Comparison of ENCODE assay signal across 11 mouse cellular contexts in the genomic region with DNA sequence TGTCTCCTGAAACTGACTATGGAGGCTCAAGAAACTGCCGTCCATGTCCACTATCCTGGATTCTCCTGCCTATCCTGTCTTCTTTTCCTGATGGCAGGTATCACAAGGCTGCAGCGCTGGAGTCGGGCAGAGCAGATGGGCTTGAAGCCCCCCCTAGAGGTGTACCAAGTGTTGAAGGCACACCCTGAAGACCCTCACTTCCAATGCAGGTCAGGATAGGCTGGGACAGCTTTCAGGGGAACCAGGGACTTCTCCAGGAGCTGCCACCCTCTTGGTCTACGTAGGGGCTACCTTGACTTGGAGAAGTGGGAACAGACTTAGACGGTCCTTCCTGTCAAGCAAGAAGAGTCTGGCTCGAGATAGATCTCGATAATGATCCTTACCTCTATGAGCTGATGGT. TPM values are rescaled to one million over a fixed set of nuclear protein-coding genes. Genes with fewer than 3 reads are reported as not detected.
A peak's percentile ranks its signal among the peaks of the same experiment; 100 is the strongest.
DNase-seq lines count a peak whose midpoint lies in the region; ATAC-seq lines count a peak whose summit lies in the region.
"Had no signal": no experiment of that assay in that cellular context is flagged by ENCODE, and none has a peak within 500 bp of the region (broad histone marks: within the 10 kb centered on the region; RNA-seq: fewer than 3 reads in every experiment).

No protein-coding gene starts in this region.

- H3K36me3 ChIP-seq in kidney, embryonic 15.5 days, result no peaks in the 10 kb centered on the region
- H3K36me3 ChIP-seq in embryonic facial prominence, embryonic 12.5 days, result no peaks in the 10 kb centered on the region
- H3K36me3 ChIP-seq in intestine, embryonic 15.5 days, result no peaks in the 10 kb centered on the region

- DNase-seq in kidney, adult 8-10 months, result no peak
- peak; percentile 31 for DNase-seq in naive thymus-derived CD4-positive, alpha-beta T cell, adult 2 months (ENCODE audit: low read depth)
- no peak for DNase-seq in testis, postnatal 10 days (ENCODE audit: low spot score)
- DNase-seq in gastrocnemius, adult 8-10 months (ENCODE audit: low spot score in 2 of 2), result no peak
- DNase-seq in urinary bladder, postnatal 36 days (ENCODE audit: low spot score in 2 of 2), result no peak
- DNase-seq: cerebellum, postnatal 36 days; kidney, postnatal 14 days had no signal

- 84% methylated on average over 7 of the region's 7 CpGs for WGBS in kidney, embryonic 15.5 days
- WGBS in embryonic facial prominence, embryonic 12.5 days, result 84% methylated on average over 7 of the region's 7 CpGs
- 86% methylated on average over 7 of the region's 7 CpGs for WGBS in intestine, embryonic 15.5 days

- H3K27me3 ChIP-seq in kidney, embryonic 15.5 days, result no peaks in the 10 kb centered on the region
- peaks cover 4% of the 10 kb centered on the region for H3K27me3 ChIP-seq in embryonic facial prominence, embryonic 12.5 days
- no peaks in the 10 kb centered on the region for H3K27me3 ChIP-seq in intestine, embryonic 15.5 days (replicated peaks)

- peak overlapping the region; percentile 53; the same call in 1 of the 2 replicates for H3K4me3 ChIP-seq in kidney, embryonic 15.5 days (replicated peaks)
- no peak overlapping the region for H3K4me3 ChIP-seq in embryonic facial prominence, embryonic 12.5 days
- no peak overlapping the region for H3K4me3 ChIP-seq in intestine, embryonic 15.5 days (replicated peaks)

- peak overlapping the region; percentile 67 for H3K4me2 ChIP-seq in kidney, embryonic 15.5 days
- H3K4me2 ChIP-seq in embryonic facial prominence, embryonic 12.5 days (replicated peaks), result peak overlapping the region; percentile 96; the same call in 1 of the 2 replicates
- peak overlapping the region; percentile 81 for H3K4me2 ChIP-seq in intestine, embryonic 15.5 days (replicated peaks)

- H3K9me3 ChIP-seq in kidney, embryonic 15.5 days (replicated peaks), result no peaks in the 10 kb centered on the region
- no peaks in the 10 kb centered on the region for H3K9me3 ChIP-seq in embryonic facial prominence, embryonic 12.5 days
- no peaks in the 10 kb centered on the region for H3K9me3 ChIP-seq in intestine, embryonic 15.5 days

- H3K4me1 ChIP-seq in kidney, embryonic 15.5 days, result peaks cover 51% of the 10 kb centered on the region
- peaks cover 20% of the 10 kb centered on the region for H3K4me1 ChIP-seq in embryonic facial prominence, embryonic 12.5 days
- peaks cover 31% of the 10 kb centered on the region for H3K4me1 ChIP-seq in intestine, embryonic 15.5 days (replicated peaks)

- H3K27ac ChIP-seq in kidney, embryonic 15.5 days, result peak overlapping the region; percentile 95
- no peak overlapping the region for H3K27ac ChIP-seq in embryonic facial prominence, embryonic 12.5 days
- no peak overlapping the region for H3K27ac ChIP-seq in intestine, embryonic 15.5 days

- no peak for ATAC-seq in kidney, embryonic 15.5 days (replicated peaks; ENCODE audit: low FRiP score)
- no peak for ATAC-seq in embryonic facial prominence, embryonic 12.5 days (ENCODE audit: insufficient number of reproducible peaks, insufficient read depth, low FRiP score, low TSS enrichment)
- ATAC-seq in intestine, embryonic 15.5 days, result no peak

- H3K9ac ChIP-seq in kidney, embryonic 15.5 days, result 0 out of 2 replicates have a peak overlapping the region, but pooled peaks have one; percentile 53
- peak overlapping the region; percentile 61; the same call in 1 of the 2 replicates for H3K9ac ChIP-seq in embryonic facial prominence, embryonic 12.5 days
- H3K9ac ChIP-seq in intestine, embryonic 15.5 days, result no peak overlapping the region

RNA-seq across cellular contexts. Expression of gene Pold4, which starts 1.0 kb away (rescaled TPM):
- polyA plus RNA-seq in kidney, embryonic 15.5 days (2015; fragmentation: Nextera tagmentation; extraction: Ambion mirVana), result 23.2 and 27.4 TPM in 2 replicates
- polyA plus RNA-seq in embryonic facial prominence, embryonic 12.5 days (2016; fragmentation: Nextera tagmentation; extraction: Ambion mirVana), result 14.9 and 21.6 TPM in 2 replicates
- polyA plus RNA-seq in intestine, embryonic 15.5 days (2015; fragmentation: Nextera tagmentation; extraction: Ambion mirVana), result 35.0 and 40.8 TPM in 2 replicates
- total RNA-seq in gastrocnemius, adult 8-10 months (2022), result 10 to 100 TPM; 13.1 to 19.4 (median 17.3) TPM

RNA-seq across cellular contexts. Expression of gene AC109138.7, which starts 18.5 kb away (rescaled TPM):
- polyA plus RNA-seq in kidney, embryonic 15.5 days (2015; fragmentation: Nextera tagmentation; extraction: Ambion mirVana), result not detected in 2 replicates
- not detected in 2 replicates for polyA plus RNA-seq in embryonic facial prominence, embryonic 12.5 days (2016; fragmentation: Nextera tagmentation; extraction: Ambion mirVana)
- not detected in 2 replicates for polyA plus RNA-seq in intestine, embryonic 15.5 days (2015; fragmentation: Nextera tagmentation; extraction: Ambion mirVana)
- total RNA-seq in gastrocnemius, adult 8-10 months (2022), result not detected
- polyA plus RNA-seq: neural tube, embryonic 11.5 days had no signal

RNA-seq across cellular contexts. Expression of gene Clcf1, which starts 18.6 kb away (rescaled TPM):
- 5.1 and 6.8 TPM in 2 replicates for polyA plus RNA-seq in kidney, embryonic 15.5 days (2015; fragmentation: Nextera tagmentation; extraction: Ambion mirVana)
- polyA plus RNA-seq in embryonic facial prominence, embryonic 12.5 days (2016; fragmentation: Nextera tagmentation; extraction: Ambion mirVana), result 8.5 and 9.7 TPM in 2 replicates
- polyA plus RNA-seq in intestine, embryonic 15.5 days (2015; fragmentation: Nextera tagmentation; extraction: Ambion mirVana), result 5.7 and 5.9 TPM in 2 replicates
- under 1 TPM in 3 of 4 experiments, not detected in 1; 0.20 to 0.43 (median 0.22) TPM for total RNA-seq in gastrocnemius, adult 8-10 months (2022)

RNA-seq across cellular contexts. Expression of gene Rad9a, which starts 31.2 kb away (rescaled TPM):
- polyA plus RNA-seq in kidney, embryonic 15.5 days (2015; fragmentation: Nextera tagmentation; extraction: Ambion mirVana), result 37.2 and 38.2 TPM in 2 replicates
- 42.7 and 45.2 TPM in 2 replicates for polyA plus RNA-seq in embryonic facial prominence, embryonic 12.5 days (2016; fragmentation: Nextera tagmentation; extraction: Ambion mirVana)
- 29.3 and 30.5 TPM in 2 replicates for polyA plus RNA-seq in intestine, embryonic 15.5 days (2015; fragmentation: Nextera tagmentation; extraction: Ambion mirVana)
- total RNA-seq in gastrocnemius, adult 8-10 months (2022), result 1 to 10 TPM; 1.7 to 3.6 (median 2.3) TPM

RNA-seq across cellular contexts. Expression of gene Ssh3, which starts 36.3 kb away (rescaled TPM):
- 15.1 and 15.9 TPM in 2 replicates for polyA plus RNA-seq in kidney, embryonic 15.5 days (2015; fragmentation: Nextera tagmentation; extraction: Ambion mirVana)
- 11.1 and 11.5 TPM in 2 replicates for polyA plus RNA-seq in embryonic facial prominence, embryonic 12.5 days (2016; fragmentation: Nextera tagmentation; extraction: Ambion mirVana)
- 22.2 and 24.8 TPM in 2 replicates for polyA plus RNA-seq in intestine, embryonic 15.5 days (2015; fragmentation: Nextera tagmentation; extraction: Ambion mirVana)
- total RNA-seq in gastrocnemius, adult 8-10 months (2022), result 1 to 10 TPM; 2.3 to 5.8 (median 2.9) TPM
